Mouse (Mus musculus): ENCODE measurements around the gene Mertk. TPM values are rescaled to one million over a fixed set of nuclear protein-coding genes. Genes with fewer than 3 reads are reported as not detected.

Gene Mertk
- total RNA-seq, 2 experiments from 2014 or later: not detected

Other genes with a start within 250 kb of the Mertk start
- not detected in 2 replicates for gene Spdye4c, start 107.7 kb upstream of the Mertk start, total RNA-seq (2014; fragmentation: Nextera tagmentation)
- gene Spdye4c, start 107.7 kb upstream of the Mertk start, total RNA-seq (2017): not detected in 2 replicates
- gene Anapc1, start 11.6 kb upstream of the Mertk start, total RNA-seq (2014; fragmentation: Nextera tagmentation): 154 and 186 TPM in 2 replicates
- 110 and 152 TPM in 2 replicates for gene Anapc1, start 11.6 kb upstream of the Mertk start, total RNA-seq (2017)
- 7.7 and 9.4 TPM in 2 replicates for gene Tmem87b, start 119.2 kb downstream of the Mertk start, total RNA-seq (2014; fragmentation: Nextera tagmentation)
- gene Tmem87b, start 119.2 kb downstream of the Mertk start, total RNA-seq (2017): 14.3 and 16.2 TPM in 2 replicates
- gene Fbln7, start 164.0 kb downstream of the Mertk start, total RNA-seq (2014; fragmentation: Nextera tagmentation): not detected in 2 replicates
- gene Fbln7, start 164.0 kb downstream of the Mertk start, total RNA-seq (2017): not detected in 2 replicates
- 9.4 and 27.9 TPM in 2 replicates for gene Zc3h8, start 245.1 kb downstream of the Mertk start, total RNA-seq (2014; fragmentation: Nextera tagmentation)
- gene Zc3h8, start 245.1 kb downstream of the Mertk start, total RNA-seq (2017): 16.2 TPM in 2 replicates